Mouse (Mus musculus) midbrain, postnatal 0 days (tissue): ENCODE data around the gene Hist1h4h. TPM values are rescaled to one million over a fixed set of nuclear protein-coding genes. Genes with fewer than 3 reads are reported as not detected.
"Not testable (repeated sequence)": the region's sequence is repeated elsewhere in the genome, so short reads cannot be mapped to it uniquely, and the experiment has no call there.

Experiments used
- ATAC-seq: fragments of 200-750 bp; cut with Nextera tagmentation; 2 replicates; pipeline ENCODE4 v1.8.0; 2017; ENCODE audit warnings: moderate number of reproducible peaks, mild to moderate bottlenecking, moderate TSS enrichment, moderate library complexity; ENCODE audit not compliant: low FRiP score
- DNase-seq: peaks from one replicate; pipeline ENCODE4 v3.0.0-alpha.2; 2015; ENCODE audit warnings: low spot score
- H3K27ac ChIP-seq: fragments of 300-500 bp; sonication (generic); 2 replicates; pipeline ENCODE4 v1.5.1; 2014; ENCODE audit warnings: low read depth, mild to moderate bottlenecking, low read length, mixed read lengths
- H3K27me3 ChIP-seq: fragments of 300-500 bp; sonication (generic); 2 replicates; pipeline ENCODE4 v1.6.1; 2014; ENCODE audit warnings: low read length, control low read depth, mixed read lengths; ENCODE audit not compliant: insufficient read depth
- H3K36me3 ChIP-seq: fragments of 300-500 bp; sonication (generic); 2 replicates; pipeline ENCODE4 v1.6.1; 2014; ENCODE audit warnings: low read length, control low read depth, mixed read lengths; ENCODE audit not compliant: insufficient read depth
- H3K4me1 ChIP-seq: fragments of 300-500 bp; sonication (generic); 2 replicates; pipeline ENCODE4 v1.6.1; 2014; ENCODE audit warnings: mild to moderate bottlenecking, control low read depth, antibody characterized with exemption, low read length, mixed read lengths; ENCODE audit not compliant: insufficient read depth
- H3K4me2 ChIP-seq: fragments of 300-500 bp; sonication (generic); 2 replicates; pipeline ENCODE4 v1.6.1; 2014; ENCODE audit warnings: low read depth, mild to moderate bottlenecking, low read length, mixed read lengths; ENCODE audit not compliant: poor library complexity, severe bottlenecking
- H3K4me3 ChIP-seq: fragments of 300-500 bp; sonication (generic); 2 replicates; pipeline ENCODE4 v1.5.1; 2014; ENCODE audit warnings: low read depth, mild to moderate bottlenecking, low read length, moderate library complexity
- H3K9ac ChIP-seq: fragments of 300-500 bp; sonication (generic); replicated peaks from 2 replicates; pipeline ENCODE4 v1.6.1; 2014; ENCODE audit warnings: mild to moderate bottlenecking, low read length, moderate library complexity, mixed read lengths; ENCODE audit not compliant: poor library complexity, severe bottlenecking
- H3K9me3 ChIP-seq: fragments of 300-500 bp; sonication (generic); 2 replicates; pipeline ENCODE4 v1.6.1; 2016; ENCODE audit warnings: low read length, control low read depth
- CTCF ChIP-seq: IDR thresholded peaks from 2 replicates; pipeline ENCODE4 v1.5.1; 2016; ENCODE audit warnings: antibody characterized with exemption, mild to moderate bottlenecking
- WGBS: fragments of 180-500 bp; shearing (Covaris S2); extraction: QIAGEN DNeasy Blood & Tissue Kit; methylation state at CpG from one replicate; pipeline ENCODE4 v1.1.7; 2014; 5-methylcytosine and 5-hydroxymethylcytosine counted together
- polyA plus RNA-seq: library from polyadenylated mRNA; unstranded; fragments of >200 nt; fragmentation: Nextera tagmentation; extraction: Ambion mirVana; gene quantifications from 2 replicates; pipeline ENCODE4 v1.2.1, GENCODE M21; 2015
- total RNA-seq: library from RNA; depleted of rRNA; stranded (reverse); fragments of >200 nt; gene quantifications from 2 replicates; pipeline ENCODE4 v1.2.3, GENCODE M21; 2014

The Hist1h4h gene
- total and polyA plus RNA-seq, 2 experiments from 2014 or later: 4.0 to 1,474 TPM

- TF ChIP-seq CTCF: no peak
- 18% methylated on average over 9 of the region's 9 CpGs for WGBS
- Histone ChIP-seq H3K4me2 (peak overlapping the region; percentile 97), H3K9ac (no peak overlapping the region), H3K27ac (0 out of 2 replicates have a peak overlapping the region, but pooled peaks have one; percentile 43), H3K9me3 (no peaks in the 10 kb centered on the region), H3K27me3 (no peaks in the 10 kb centered on the region), H3K36me3 (no peaks in the 10 kb centered on the region), H3K4me1 (peaks cover 7% of the 10 kb centered on the region; the same call in 1 of the 2 replicates), H3K4me3 (peak overlapping the region; percentile 48)
- no peak for DNase-seq
- ATAC-seq: no peak
Observed at GRCm38 (mm10) chr13:23554393-23554792, 23.5 kb downstream of the Hist1h4h start.

- Histone ChIP-seq H3K9ac (peak overlapping the region; percentile 51), H3K36me3 (no peaks in the 10 kb centered on the region), H3K4me2 (peak overlapping the region; percentile 97), H3K4me1 (peaks cover 7% of the 10 kb centered on the region; the same call in 1 of the 2 replicates), H3K27ac (peak overlapping the region; percentile 70), H3K4me3 (peak overlapping the region; percentile 48), H3K27me3 (no peaks in the 10 kb centered on the region), H3K9me3 (no peaks in the 10 kb centered on the region)
- ATAC-seq (peak; percentile 71), DNase-seq (peak; percentile 84)
- TF ChIP-seq CTCF: no peak
- WGBS: under 1% methylated on average over 54 of the region's 54 CpGs
Observed at GRCm38 (mm10) chr13:23554925-23555838, 24.3 kb downstream of the Hist1h4h start.

GRCm38 (mm10) chr13:23555839-23556416 lies 25.1 kb downstream of the Hist1h4h start:
- H3K4me3 ChIP-seq: peak overlapping the region; percentile 48
- H3K36me3 ChIP-seq: no peaks in the 10 kb centered on the region
- H3K4me1 ChIP-seq: peaks cover 3% of the 10 kb centered on the region; the same call in 1 of the 2 replicates
- no peaks in the 10 kb centered on the region for H3K27me3 ChIP-seq
- peak overlapping the region; percentile 97 for H3K4me2 ChIP-seq
- DNase-seq: peak; percentile 97
- ATAC-seq: peak; percentile 76
- H3K9ac ChIP-seq: peak overlapping the region; percentile 51
- TF ChIP-seq CTCF: no peak; the same call in 1 of the 2 replicates
- H3K9me3 ChIP-seq: no peaks in the 10 kb centered on the region
- WGBS: under 1% methylated on average over 18 of the region's 18 CpGs
- H3K27ac ChIP-seq: peak overlapping the region; percentile 70

- no peak overlapping the region for H3K9ac ChIP-seq
- WGBS: 71% methylated on average over 3 of the region's 3 CpGs
- no peaks in the 10 kb centered on the region for H3K36me3 ChIP-seq
- H3K4me1 ChIP-seq: peaks cover 2% of the 10 kb centered on the region; the same call in 1 of the 2 replicates
- no peak overlapping the region for H3K4me3 ChIP-seq
- no peaks in the 10 kb centered on the region for H3K9me3 ChIP-seq
- no peak overlapping the region for H3K4me2 ChIP-seq
- DNase-seq: no peak
- no peak for TF ChIP-seq CTCF
- no peaks in the 10 kb centered on the region for H3K27me3 ChIP-seq
- no peak for ATAC-seq
- no peak overlapping the region for H3K27ac ChIP-seq
Observed at GRCm38 (mm10) chr13:23556906-23557305, 26.1 kb downstream of the Hist1h4h start.

GRCm38 (mm10) chr13:23560699-23561098 lies 29.8 kb downstream of the Hist1h4h start:
- ATAC-seq, DNase-seq, H3K36me3 ChIP-seq, H3K27me3 ChIP-seq, H3K9me3 ChIP-seq, H3K4me1 ChIP-seq, H3K9ac ChIP-seq, H3K4me3 ChIP-seq, H3K4me2 ChIP-seq, H3K27ac ChIP-seq: not testable (repeated sequence)
- 12% methylated on average over 2 of the region's 2 CpGs for WGBS

- not testable (repeated sequence) for H3K4me1 ChIP-seq, H3K27me3 ChIP-seq, H3K9me3 ChIP-seq, DNase-seq, ATAC-seq, H3K27ac ChIP-seq, H3K36me3 ChIP-seq, H3K9ac ChIP-seq
- Histone ChIP-seq H3K4me2 (peak overlapping the region; percentile 70; the same call in 1 of the 2 replicates), H3K4me3 (peak overlapping the region; percentile 42)
- 0% methylated on average over 2 of the region's 5 CpGs for WGBS
Observed at GRCm38 (mm10) chr13:23561531-23561882, 30.7 kb downstream of the Hist1h4h start.

- peak within 1 kb of the TSS; percentile 70 for H3K4me2 ChIP-seq
- peak within 1 kb of the TSS; percentile 94 for H3K27ac ChIP-seq
- H3K27me3 ChIP-seq, H3K36me3 ChIP-seq, H3K4me1 ChIP-seq, H3K9me3 ChIP-seq: not testable (repeated sequence)
- ATAC-seq: peak; percentile 96
- under 1% methylated on average over 34 of the region's 67 CpGs for WGBS
- peak within 1 kb of the TSS; percentile 42 for H3K4me3 ChIP-seq
- peak; percentile 99 for DNase-seq
- peak within 1 kb of the TSS; percentile 56 for H3K9ac ChIP-seq
Observed at GRCm38 (mm10) chr13:23561883-23562659, 31.2 kb downstream of the Hist1h4h start, which contains the start of gene Hist1h3e. Hist1h3e (minus strand) TSS chr13:23562369.
